Mouse (Mus musculus): ENCODE measurements around the gene Cbx6. TPM values are rescaled to one million over a fixed set of nuclear protein-coding genes. Genes with fewer than 3 reads are reported as not detected.

Cbx6 gene
- polyA plus RNA-seq, 1 experiment, result 86.2 TPM

DNA sequence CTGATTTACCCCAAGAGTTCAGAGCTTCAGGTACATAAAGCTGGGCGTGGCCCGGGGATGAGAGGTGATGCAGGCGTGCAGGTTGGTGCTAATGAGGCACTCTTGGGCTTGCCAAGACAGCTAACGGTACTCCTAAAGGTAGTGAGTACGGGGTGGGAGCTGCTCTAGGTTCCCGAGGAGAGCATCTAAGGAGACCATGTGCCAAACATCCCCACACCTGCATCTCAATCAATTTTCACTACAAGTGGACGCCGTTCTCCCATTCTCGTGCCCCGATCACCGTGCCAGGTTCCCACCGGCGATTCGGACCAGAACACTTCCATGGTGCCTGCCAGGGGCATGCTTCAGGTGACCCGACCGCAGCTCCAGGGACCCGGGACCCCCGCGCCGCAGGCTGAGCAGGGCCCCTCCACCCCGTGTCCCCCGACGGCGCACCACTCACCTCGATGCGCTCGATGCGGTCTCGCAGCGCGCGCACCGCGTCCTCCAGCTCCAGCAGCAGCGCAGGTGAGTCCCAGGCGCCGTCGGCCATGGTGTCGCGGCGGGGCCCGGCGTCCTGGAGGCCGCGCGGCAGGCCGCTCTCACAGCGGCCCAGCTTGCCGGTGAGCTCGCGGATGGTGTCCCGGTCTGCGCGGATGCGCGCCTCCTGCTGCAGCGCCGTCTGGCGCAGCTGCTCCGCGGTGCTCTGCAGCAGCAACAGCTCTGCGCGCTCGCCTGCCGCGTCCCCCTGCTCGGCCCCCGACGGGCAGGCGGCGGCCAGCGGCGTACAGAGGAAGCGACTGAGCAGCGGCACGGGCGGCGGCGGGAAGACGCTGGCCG lies 30.7 kb downstream of the Cbx6 start:
- no peak for DNase-seq (ENCODE audit: low spot score)

DNA sequence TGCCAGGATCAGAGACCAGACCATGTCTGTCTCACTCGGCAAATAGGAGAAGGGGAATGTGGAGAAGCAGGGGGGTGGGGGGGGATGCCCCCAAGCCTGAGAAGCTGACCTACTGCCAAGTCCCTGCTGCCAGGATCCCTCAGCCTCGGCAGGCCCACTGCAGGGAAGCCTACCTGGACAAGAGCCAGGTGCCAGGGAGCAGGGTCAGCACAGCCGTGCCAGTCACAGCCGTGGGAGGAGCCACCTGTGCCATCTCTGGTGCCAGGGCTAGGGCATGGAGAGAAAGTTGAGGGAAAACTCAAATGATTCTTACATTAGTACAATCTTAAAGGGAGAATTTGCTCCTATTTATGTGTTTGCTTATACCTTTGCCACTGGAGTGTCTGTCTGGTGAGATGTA lies 32.2 kb downstream of the Cbx6 start:
- no peak for DNase-seq (ENCODE audit: low spot score)

DNA sequence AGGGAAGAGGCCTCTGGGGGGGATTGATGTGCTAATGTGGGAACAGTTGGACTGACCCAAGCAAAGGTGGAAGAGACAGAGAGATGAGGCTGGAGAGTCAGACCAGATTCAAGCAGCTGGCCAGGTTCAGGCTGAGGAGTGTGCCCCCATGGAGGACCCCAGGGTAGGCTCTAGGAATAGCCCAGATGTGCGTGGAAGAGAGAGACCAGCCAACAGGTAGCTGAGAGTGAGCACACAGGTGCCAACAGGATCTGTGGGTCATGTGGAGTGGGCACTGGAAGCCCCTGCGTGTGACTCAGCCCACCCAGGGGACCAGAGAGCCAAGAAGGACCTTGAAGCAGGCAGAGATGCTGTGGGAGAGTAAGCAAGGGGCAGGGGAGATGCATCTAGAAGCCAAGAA lies 32.8 kb downstream of the Cbx6 start:
- DNase-seq (ENCODE audit: low spot score), result no peak

DNA sequence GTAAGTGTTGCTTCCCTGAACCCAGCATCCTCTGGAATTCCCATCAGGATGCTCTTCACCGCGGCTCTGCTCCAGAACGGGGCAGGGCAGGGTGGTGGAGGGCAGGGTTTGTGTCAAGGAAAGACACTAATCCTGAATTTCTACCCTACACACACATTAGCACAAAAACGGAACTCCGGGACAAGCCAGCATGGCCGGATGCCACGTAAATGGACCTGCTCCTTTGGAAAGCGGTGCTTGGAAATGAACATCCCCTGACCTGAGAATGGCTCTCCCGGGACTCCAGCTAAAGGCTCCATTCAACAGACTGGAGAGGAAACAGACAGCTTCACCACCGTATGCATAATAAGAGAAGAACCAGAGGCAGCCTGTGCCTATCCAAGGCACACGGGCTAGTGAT lies 33.8 kb downstream of the Cbx6 start:
- DNase-seq (ENCODE audit: low spot score), result no peak

DNA sequence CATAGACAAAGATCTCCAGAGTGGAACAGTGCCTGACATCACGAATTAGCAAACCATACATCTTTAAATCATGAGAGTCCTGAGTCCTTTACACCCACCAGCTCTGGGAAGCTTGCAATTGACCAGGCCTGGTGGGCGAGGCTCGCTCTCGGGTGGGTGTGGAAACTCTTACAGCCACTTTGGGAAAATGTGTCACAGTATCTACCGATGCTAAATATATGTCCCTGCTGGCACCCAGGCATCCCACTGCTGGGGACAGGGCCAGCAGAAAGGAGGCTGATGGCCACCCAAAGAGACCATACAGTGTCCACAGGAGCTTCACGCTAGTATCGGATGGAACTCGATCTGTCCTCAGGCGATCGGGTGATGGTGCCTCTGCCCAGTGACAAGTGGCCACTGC lies 35.9 kb downstream of the Cbx6 start:
- no peak for DNase-seq (ENCODE audit: low spot score)

DNA sequence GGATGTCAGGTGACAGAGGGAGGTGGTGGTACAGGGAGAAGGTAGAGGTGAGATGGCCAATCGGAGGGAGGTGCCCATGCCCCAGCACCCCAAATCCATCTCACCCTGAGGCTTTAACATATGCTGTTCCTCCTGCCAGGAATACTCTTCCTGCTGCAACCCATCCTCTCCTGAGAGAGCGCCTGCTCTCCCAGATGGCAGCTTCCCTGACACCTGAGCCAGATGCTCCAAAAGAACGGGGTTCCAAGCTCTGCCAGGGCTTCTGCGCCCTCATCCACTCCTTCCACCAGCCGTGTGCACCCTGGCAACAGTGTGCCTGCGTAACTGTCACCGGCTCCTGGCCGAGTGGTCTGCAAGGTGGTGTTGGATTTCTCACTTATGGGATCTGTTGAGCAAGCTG lies 36.8 kb downstream of the Cbx6 start:
- no peak for DNase-seq (ENCODE audit: low spot score)

DNA sequence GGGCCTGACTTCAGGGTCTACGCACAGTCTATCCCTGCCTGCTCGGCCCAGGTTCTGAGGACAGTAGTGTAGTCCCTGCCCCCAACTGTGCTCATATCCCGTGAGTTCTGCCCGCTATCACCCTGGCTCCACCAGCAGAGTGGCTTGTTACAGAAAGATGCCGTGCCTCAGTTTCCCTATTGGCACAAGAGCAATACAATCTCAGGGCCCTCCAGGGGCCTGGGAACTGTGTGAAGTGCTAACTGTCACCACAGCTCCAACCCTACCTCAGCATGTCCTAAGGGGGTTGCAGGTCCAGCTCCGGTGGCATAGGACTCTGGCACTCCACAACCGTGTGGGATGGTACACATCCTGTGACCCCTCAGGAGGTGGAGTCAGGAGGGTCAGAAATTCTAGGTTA lies 37.4 kb downstream of the Cbx6 start:
- no peak for DNase-seq (ENCODE audit: low spot score)

DNA sequence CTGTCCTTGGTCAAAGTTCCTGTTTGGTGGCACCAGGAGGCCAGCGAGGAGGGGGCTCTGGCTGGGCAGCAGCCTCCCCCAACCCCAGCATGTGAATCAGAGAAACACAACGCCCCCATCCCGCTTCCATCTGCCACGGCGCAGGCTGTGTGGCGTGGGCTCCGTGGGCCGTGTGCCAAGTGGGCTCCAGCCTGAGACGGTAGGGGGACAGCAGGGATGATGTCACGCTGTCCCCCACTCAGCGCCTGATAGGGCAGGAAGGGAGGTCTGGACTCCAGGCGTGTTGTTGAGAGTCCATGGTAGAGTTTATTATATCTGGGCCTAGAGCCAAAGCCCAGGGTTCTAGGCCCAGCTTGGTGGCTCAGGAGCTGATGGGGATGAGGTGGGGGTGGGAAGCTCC lies 38.2 kb downstream of the Cbx6 start:
- DNase-seq (ENCODE audit: low spot score), result no peak

DNA sequence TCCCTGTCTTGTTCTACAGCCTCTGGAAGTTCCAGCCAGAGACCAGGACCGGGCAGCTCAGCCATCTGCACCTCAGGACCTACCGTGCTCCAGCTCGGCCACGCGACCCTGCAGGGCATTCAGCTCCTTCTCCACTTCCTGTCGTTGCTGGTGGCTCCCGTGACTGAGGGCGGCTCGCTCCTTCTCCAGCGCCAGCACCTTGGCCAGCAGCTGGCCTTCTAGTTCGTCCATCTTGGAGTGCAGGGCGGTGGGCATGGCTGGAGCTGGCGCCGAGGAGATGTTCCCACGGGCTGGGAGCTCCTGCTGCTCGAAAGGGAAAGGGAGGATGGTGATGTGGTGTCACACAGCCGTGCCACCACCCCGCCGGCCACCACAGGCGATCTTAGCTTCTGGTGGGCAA lies 40.3 kb downstream of the Cbx6 start:
- no peak for DNase-seq (ENCODE audit: low spot score)

DNA sequence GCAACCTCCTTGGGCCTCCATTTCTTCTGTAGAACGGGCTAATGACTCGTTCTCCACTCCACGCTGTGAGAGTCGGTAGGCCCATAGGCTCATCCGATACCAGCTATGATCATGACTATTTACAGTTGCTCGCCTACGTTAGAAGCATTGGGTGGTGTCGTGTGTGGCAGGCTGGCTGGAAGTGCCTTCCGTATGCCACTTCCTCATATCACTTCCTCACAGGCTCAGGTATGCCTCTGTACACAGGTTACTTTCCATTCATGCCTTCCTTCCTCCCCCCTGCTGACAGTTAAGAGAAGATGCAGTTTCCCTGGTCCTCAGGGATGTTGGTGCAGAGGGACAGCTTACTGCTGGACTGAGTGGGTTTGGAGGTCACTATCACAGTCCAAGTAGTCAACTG lies 41.4 kb downstream of the Cbx6 start:
- no peak for DNase-seq (ENCODE audit: low spot score)

DNA sequence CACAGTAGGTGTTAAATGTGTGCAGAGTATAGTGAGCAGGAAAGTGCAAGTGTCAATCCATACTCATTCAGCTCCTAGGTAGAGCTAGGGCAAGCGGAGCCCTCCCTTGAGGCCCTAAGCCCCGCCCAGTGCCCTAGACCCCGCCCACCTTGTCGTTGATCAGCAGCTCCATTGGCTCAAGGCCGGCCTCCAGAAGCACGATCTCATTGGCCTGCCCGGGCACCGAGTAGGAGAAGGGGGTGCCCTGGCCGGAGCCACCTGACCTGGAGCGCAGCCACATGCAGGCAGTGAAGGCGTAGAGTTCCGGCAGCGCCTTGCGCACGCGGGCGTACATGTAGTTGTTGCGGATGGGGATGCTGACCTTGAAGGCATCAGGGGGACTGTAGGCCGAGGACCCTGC lies 42.0 kb downstream of the Cbx6 start:
- no peak for DNase-seq (ENCODE audit: low spot score)

DNA sequence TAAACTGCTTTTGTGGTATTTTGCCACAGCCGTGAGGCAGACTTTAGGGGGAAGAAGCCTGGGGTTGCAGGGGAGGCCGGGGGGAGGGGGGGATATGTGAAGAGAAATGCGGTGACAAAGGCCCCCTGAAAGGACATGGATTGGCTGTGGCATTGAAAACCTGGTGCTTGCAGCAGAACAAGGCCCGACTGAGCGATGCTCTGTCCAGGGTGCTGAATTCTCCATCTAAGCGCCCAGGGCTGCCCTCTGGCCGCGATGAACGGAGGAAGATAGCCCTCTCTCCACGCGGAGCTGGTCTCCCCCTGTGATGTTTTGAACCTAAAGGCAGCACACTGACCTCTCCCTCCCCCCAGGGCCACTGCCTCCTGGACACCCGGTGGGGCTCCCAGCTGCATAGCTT lies 43.0 kb downstream of the Cbx6 start:
- DNase-seq (ENCODE audit: low spot score), result no peak

DNA sequence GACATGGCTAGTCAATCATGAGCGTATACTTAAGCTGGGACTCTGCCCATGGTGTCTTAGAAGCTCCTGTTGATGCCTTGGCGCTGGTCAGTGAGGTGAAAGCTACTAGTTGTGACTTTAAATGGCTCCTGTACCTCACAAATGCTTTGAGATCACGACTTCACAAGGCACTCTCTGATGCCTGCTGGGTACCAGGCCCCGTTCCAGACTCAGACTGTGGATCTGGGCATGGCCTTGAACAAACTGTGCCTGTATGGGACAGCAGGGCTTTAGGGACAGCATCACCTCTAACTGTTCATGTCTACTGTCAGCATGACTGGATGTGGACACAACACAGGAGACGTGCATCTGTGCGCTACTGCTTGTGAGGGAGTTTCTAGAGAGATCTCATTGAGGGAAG lies 43.6 kb downstream of the Cbx6 start:
- DNase-seq (ENCODE audit: low spot score), result no peak

DNA sequence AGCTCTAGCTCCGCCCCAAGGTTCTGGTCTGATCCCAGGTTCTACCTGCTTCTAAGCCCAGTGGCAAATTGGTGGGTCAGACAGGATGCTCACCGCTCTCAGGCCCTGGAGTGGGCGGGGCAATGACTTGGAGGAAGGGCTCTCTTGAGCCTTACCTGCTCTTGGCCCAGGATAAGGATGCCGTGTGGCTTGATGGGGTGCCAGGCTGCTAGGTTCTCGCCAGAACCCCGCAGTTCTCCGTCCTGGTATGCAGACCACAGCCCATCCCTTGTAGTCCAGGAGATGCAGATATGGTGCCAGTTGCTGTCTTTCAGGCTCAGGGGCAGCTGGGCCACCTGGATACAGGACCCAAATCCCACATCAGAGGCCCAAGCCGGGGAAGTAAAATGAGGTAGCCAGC lies 44.4 kb downstream of the Cbx6 start:
- no peak for DNase-seq (ENCODE audit: low spot score)

DNA sequence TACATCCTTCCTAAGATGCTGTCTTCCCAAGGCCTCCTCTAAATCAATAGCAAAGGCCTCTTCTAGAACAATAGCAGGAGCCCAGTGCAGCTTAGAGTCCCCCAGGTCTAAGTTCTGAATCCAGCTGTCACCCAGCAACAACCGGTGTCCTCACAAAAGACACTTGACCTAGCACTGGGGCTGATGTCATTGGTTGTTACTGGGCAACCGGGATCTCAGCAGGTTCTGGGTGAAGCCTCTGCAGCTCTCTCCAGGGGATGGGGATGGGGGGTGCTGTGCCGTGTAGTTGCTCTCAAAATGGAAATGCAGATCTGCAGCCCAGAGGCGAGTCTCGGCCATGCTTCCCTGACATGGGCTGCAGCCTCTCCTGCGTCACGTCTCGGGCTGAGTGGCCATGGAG lies 46.7 kb downstream of the Cbx6 start:
- DNase-seq (ENCODE audit: low spot score), result no peak

DNA sequence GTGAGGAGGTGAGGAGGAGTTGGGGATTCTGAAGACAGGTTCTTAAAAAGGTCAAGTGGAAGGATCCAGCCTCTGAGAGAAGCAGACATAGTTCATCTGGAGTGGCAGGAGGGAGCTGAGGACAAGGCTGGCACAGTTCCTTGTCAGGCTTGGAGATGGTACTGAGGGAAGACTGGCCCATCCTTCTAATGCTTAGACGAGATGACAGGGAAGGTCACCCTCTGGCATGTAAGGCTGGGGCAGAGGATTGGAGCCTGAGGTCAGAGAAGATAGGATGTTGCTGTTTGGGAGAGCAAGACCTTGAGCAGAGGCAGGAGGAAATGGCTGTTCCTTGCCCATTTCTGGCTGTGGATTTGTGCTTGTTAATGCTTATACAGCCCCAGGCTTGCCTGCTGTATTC lies 49.4 kb downstream of the Cbx6 start:
- no peak for DNase-seq (ENCODE audit: low spot score)

DNA sequence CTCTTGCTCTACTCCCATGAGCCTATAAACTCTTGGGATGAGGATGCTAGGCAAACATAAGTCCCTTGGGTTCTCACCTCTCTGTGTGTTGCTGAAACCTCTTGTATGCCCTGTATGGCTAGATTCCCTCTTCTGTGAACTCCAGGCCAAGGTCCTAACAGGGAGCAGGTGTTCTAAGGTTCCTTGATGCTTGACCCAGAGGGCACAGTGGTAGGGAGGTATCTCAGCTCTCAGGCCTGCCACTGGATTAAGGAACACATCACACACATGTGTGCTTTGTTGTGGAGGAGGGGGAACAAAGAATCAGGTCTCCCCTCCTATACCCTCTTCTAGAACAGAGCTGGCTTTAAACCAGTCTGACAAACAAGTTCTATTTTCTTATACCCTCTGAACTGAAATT lies 56.7 kb downstream of the Cbx6 start, which contains the start of gene Dnal4:
TSS of gene Dnal4 (minus strand) at position 101 of the 400 bp plus-strand sequence.
- DNase-seq (ENCODE audit: low spot score), result no peak

DNA sequence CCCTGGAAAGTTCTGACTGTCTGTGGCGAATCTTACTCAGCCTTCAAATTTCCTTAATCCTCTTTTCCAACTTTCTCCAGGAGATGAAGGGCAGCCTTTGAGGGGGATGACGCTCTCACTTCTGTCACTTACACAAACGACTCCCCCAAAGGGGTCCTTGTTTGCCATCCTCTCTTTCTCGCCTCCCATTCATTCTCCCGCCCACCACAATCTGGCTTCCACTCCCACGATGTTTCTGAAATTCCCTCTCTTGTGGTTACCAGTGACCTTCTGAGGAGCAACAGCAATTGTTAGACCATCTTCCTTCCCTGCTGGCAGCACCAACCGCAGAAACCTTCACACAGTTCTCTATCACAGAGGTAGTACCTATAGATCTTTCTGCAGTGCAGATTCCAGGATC lies 58.8 kb downstream of the Cbx6 start:
- DNase-seq (ENCODE audit: low spot score), result no peak

DNA sequence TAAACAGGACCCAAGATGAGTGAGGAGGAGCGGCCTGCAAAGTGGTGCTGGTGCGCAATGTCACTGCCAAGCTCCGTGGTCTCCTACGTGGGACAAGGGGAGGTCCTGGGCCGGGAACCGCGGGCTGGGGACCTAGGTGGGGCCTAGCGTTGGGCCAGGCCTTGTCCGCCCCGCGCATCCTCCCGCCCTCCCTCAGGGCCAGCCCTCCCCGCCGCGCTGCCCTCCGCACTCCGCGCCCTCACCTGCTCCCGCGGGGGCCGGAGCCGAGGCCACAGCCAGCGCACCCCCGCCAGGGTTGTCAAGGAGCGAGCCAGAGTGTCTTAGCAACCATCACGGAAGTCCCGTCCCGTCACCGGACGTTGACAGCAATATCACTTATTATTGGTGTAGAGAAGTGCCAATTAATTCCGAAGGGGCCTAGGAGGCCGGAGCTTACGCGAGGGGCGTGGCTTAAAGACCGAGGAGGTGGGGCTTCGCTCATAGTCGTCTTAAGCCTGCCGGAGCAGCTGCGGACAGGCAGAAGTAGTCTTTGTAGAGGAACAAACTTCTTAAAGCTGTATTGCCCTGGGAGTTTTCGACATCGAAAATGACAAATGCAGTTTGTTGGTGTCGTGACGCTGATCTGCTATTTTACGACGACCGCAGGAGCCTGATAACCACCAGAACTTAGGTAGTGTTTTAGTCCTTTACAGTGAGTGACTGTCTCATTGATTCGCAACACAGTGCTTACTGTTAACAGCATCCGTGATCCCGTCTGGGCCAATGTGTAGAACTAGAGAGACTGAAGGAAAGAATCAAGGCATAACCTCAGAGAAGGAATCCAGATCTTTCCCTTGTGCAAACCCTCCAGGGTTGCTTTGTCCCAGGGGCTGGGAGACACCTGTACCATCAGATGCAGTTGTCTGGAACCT lies 60.1 kb downstream of the Cbx6 start:
- peak; percentile 79 for DNase-seq (ENCODE audit: low spot score)

Data from urinary bladder, adult 2 months (tissue).